Mouse (Mus musculus): ENCODE measurements around the gene Gm10964. TPM values are rescaled to one million over a fixed set of nuclear protein-coding genes. Genes with fewer than 3 reads are reported as not detected.

Gm10964 gene
- total RNA-seq (2023): not detected

GRCm38 (mm10) chr3:103739329-103739728, at the start of gene Gm10964:
Gene Gm10964, plus strand, starts transcription at chr3:103739366.

DNA sequence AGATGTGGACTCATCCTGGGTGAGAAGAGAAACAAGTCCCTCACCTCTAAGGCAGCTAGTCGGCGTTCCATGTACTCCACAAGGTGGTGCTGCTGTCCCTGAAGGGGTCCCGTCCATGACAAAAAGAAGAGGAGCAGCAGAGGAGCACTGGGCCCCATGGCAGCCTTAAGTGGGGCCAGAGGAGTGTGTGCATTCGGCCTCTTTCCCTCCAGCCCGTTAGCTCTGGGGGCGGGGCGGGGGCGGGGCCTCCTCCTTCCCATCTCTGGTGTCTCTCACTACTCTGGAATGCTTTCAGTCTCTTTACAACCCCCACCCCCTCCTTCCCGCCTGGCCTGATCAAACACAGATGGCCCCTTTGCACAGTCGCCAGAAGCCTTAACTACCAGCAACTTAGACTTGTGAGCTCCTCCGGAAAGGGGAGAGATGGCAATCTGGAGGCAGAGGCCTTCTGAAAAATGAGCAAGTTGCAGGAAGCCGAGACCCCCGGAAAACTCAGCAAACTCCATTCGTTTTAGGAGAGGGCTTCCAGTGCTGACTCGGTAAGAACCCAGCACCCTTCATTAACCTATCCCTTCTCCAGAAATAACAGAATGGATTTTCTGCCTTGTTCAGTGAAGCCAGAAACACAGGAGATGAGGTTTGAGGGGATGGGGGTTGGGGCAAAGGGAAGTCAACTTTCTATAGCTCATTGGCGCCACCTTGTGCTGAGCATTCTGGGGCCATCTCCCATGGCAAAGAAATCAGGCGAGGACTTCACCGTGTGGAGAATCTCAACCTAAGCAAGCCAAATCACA, 1.2 kb upstream of the Gm10964 start, which contains the start of gene Olfml3:
TSS of gene Olfml3 (minus strand) at position 224 of the 794 bp plus-strand sequence.

DNA sequence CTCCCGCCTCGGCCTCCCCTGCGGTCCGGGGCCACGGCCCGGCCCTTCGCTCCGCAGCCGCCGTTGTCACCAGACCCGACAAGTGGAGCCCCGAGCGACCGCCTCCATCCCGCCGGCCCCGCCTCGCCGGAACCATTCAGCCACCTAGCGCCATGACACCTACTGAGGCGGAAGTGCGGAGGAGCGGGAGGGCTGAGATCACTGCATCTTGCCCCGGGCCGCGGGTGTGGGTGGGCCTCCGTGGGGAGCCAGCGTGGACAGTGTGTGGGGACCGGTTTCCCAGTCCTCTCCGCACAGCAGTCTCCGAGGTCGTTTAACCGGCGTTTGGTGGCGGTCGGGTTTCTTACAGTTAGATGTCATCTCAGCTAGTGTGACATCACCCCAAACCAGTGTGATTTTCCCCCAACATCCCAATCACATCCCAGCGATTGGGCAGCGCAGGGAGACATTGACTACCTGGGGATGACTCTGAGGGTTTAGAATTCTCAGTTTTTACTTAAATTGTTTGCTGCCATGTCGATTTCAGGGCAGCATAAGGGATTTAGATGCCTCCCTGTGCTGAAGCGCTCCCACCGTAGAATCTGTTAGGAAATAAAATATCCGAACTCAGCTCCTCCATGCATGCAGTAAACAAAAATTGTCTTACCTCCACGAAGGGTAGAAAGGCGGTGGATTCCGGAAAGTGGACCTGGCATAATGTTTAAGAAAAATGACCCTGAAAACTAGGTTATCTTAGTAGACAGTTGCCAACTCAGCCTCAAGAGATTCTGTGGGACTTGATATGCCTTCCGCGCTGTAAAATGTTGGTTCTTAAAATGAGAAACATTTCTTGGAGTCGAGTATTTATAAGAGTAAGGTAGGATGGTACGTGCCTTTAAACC, 52.3 kb downstream of the Gm10964 start, which contains the start of gene Hipk1:
TSS of gene Hipk1 (minus strand) at position 334 of the 881 bp plus-strand sequence.

Other genes with a start within 250 kb of the Gm10964 start
- gene Syt6, start 164.1 kb upstream of the Gm10964 start, total RNA-seq (2023): not detected
- 1 to 10 TPM in 1 of 2 experiments, not detected in 1; 2.6 TPM for gene Atg4a-ps, start 93.3 kb upstream of the Gm10964 start, total RNA-seq (2023)
- 1 to 10 TPM; 4.7 to 6.1 TPM for gene Olfml3, start 1.4 kb upstream of the Gm10964 start, total RNA-seq (2023)
- gene Hipk1, start 52.2 kb downstream of the Gm10964 start, total RNA-seq (2023): 100 to 1,000 TPM; 377 to 417 TPM
- 10 to 100 TPM; 51.9 to 71.4 TPM for gene Dclre1b, start 70.1 kb downstream of the Gm10964 start, total RNA-seq (2023)
- gene Ap4b1, start 70.2 kb downstream of the Gm10964 start, total RNA-seq (2023): 10 to 100 TPM; 17.3 to 18.5 TPM
- gene Gm43064, start 70.2 kb downstream of the Gm10964 start, total RNA-seq (2023): under 1 TPM; 0.39 to 0.64 TPM
- gene Bcl2l15, start 93.2 kb downstream of the Gm10964 start, total RNA-seq (2023): 1 to 10 TPM; 1.7 to 4.3 TPM
- gene Ptpn22, start 120.4 kb downstream of the Gm10964 start, total RNA-seq (2023): 10 to 100 TPM; 59.9 to 62.3 TPM
- 10 to 100 TPM; 19.5 to 21.8 TPM for gene Rsbn1, start 174.8 kb downstream of the Gm10964 start, total RNA-seq (2023)
- 10 to 100 TPM; 10.3 to 11.2 TPM for gene Phtf1, start 228.7 kb downstream of the Gm10964 start, total RNA-seq (2023)

Data from neutrophil, adult 83 days (primary cell).